Mouse (Mus musculus) neural tube, embryonic 14.5 days (tissue): ENCODE results near the gene Ap2b1. TPM values are rescaled to one million over a fixed set of nuclear protein-coding genes. Genes with fewer than 3 reads are reported as not detected.

Experiments used
- ATAC-seq: fragments of 200-750 bp; cut with Nextera tagmentation; 2 replicates; pipeline ENCODE4 v1.8.0; 2017; ENCODE audit warnings: low read depth, mild to moderate bottlenecking, moderate TSS enrichment, moderate library complexity
- H3K27ac ChIP-seq: fragments of 300-500 bp; sonication (generic); 2 replicates; pipeline ENCODE4 v1.5.1; 2014; ENCODE audit warnings: low read depth, mild to moderate bottlenecking, control low read depth, low read length, moderate library complexity, mixed read lengths
- H3K27me3 ChIP-seq: fragments of 300-500 bp; sonication (generic); 2 replicates; pipeline ENCODE4 v1.6.1; 2014; ENCODE audit warnings: low read length; ENCODE audit not compliant: control insufficient read depth, insufficient read depth
- H3K36me3 ChIP-seq: fragments of 300-500 bp; sonication (generic); 2 replicates; pipeline ENCODE4 v1.6.1; 2014; ENCODE audit warnings: low read length, mixed read lengths; ENCODE audit not compliant: control insufficient read depth, insufficient read depth
- H3K4me1 ChIP-seq: fragments of 300-500 bp; sonication (generic); 2 replicates; pipeline ENCODE4 v1.6.1; 2014; ENCODE audit warnings: low read length; ENCODE audit not compliant: control insufficient read depth, insufficient read depth
- H3K4me2 ChIP-seq: fragments of 300-500 bp; sonication (generic); 2 replicates; pipeline ENCODE4 v1.6.1; 2014; ENCODE audit warnings: mild to moderate bottlenecking, low read depth, low read length, control low read depth
- H3K4me3 ChIP-seq: fragments of 300-500 bp; sonication (generic); 2 replicates; pipeline ENCODE4 v1.5.1; 2014; ENCODE audit warnings: low read depth, low read length, control low read depth, mixed read lengths
- H3K9ac ChIP-seq: fragments of 300-500 bp; sonication (generic); replicated peaks from 2 replicates; pipeline ENCODE4 v1.6.1; 2014; ENCODE audit warnings: low read depth, mild to moderate bottlenecking, control low read depth, low read length, mixed read lengths
- H3K9me3 ChIP-seq: fragments of 300-500 bp; sonication (generic); 2 replicates; pipeline ENCODE4 v1.6.1; 2016; ENCODE audit warnings: low read length; ENCODE audit not compliant: control insufficient read depth
- WGBS: fragments of 180-500 bp; shearing (Covaris S2); extraction: QIAGEN DNeasy Blood & Tissue Kit; methylation state at CpG from one replicate; pipeline ENCODE4 v1.1.7; 2014; 5-methylcytosine and 5-hydroxymethylcytosine counted together
- polyA plus RNA-seq: library from polyadenylated mRNA; unstranded; fragments of >200 nt; fragmentation: Nextera tagmentation; extraction: Ambion mirVana; gene quantifications from 2 replicates; pipeline ENCODE4 v1.2.1, GENCODE M21; 2014

The Ap2b1 gene
- polyA plus RNA-seq, 1 experiment from 2014 or later = 155 TPM

GRCm38 (mm10) chr11:83440081-83441064 is 141.5 kb downstream of the Ap2b1 start:
- Histone ChIP-seq H3K4me2 (peak overlapping the region; percentile 73), H3K9me3 (no peaks in the 10 kb centered on the region), H3K4me3 (peak overlapping the region; percentile 41), H3K4me1 (0 out of 2 replicates have a peak, but pooled peaks cover 2% of the 10 kb centered on the region), H3K27ac (no peak overlapping the region), H3K27me3 (peaks cover 28% of the 10 kb centered on the region), H3K9ac (peak overlapping the region; percentile 54), H3K36me3 (no peaks in the 10 kb centered on the region)
- under 1% methylated on average over 64 of the region's 75 CpGs for WGBS
- ATAC-seq = peak; percentile 95

- Histone ChIP-seq H3K27me3 (peaks cover 30% of the 10 kb centered on the region), H3K9me3 (no peaks in the 10 kb centered on the region), H3K4me2 (0 out of 2 replicates have a peak overlapping the region, but pooled peaks have one; percentile 4), H3K27ac (no peak overlapping the region), H3K4me1 (0 out of 2 replicates have a peak, but pooled peaks cover 2% of the 10 kb centered on the region), H3K36me3 (no peaks in the 10 kb centered on the region), H3K4me3 (no peak overlapping the region), H3K9ac (no peak overlapping the region)
- 43% methylated on average over 7 of the region's 7 CpGs for WGBS
- no peak for ATAC-seq
Observed at GRCm38 (mm10) chr11:83441235-83441634, 142.4 kb downstream of the Ap2b1 start.

GRCm38 (mm10) chr11:83442596-83443267 is 143.9 kb downstream of the Ap2b1 start:
- Histone ChIP-seq H3K4me1 (0 out of 2 replicates have a peak, but pooled peaks cover 2% of the 10 kb centered on the region), H3K9ac (0 out of 2 replicates have a peak overlapping the region, but pooled peaks have one; percentile 29), H3K27ac (no peak overlapping the region), H3K27me3 (peaks cover 30% of the 10 kb centered on the region), H3K9me3 (no peaks in the 10 kb centered on the region), H3K4me2 (peak overlapping the region; percentile 40; the same call in 1 of the 2 replicates), H3K36me3 (no peaks in the 10 kb centered on the region), H3K4me3 (0 out of 2 replicates have a peak overlapping the region, but pooled peaks have one; percentile 4)
- WGBS = 13% methylated on average over 29 of the region's 29 CpGs
- peak; percentile 39 for ATAC-seq

GRCm38 (mm10) chr11:83443824-83444223 is 145.0 kb downstream of the Ap2b1 start:
- Histone ChIP-seq H3K9ac (no peak overlapping the region), H3K4me3 (no peak overlapping the region), H3K36me3 (no peaks in the 10 kb centered on the region), H3K4me2 (no peak overlapping the region), H3K9me3 (no peaks in the 10 kb centered on the region), H3K27ac (no peak overlapping the region), H3K27me3 (peaks cover 30% of the 10 kb centered on the region), H3K4me1 (peaks cover 10% of the 10 kb centered on the region; the same call in 1 of the 2 replicates)
- WGBS = 7% methylated on average over 7 of the region's 7 CpGs
- no peak for ATAC-seq

GRCm38 (mm10) chr11:83445001-83445400 is 146.2 kb downstream of the Ap2b1 start:
- H3K4me2 ChIP-seq = peak overlapping the region; percentile 26; the same call in 1 of the 2 replicates
- no peak overlapping the region for H3K9ac ChIP-seq
- WGBS = 30% methylated on average over 19 of the region's 19 CpGs
- H3K36me3 ChIP-seq = no peaks in the 10 kb centered on the region
- no peaks in the 10 kb centered on the region for H3K9me3 ChIP-seq
- peaks cover 30% of the 10 kb centered on the region for H3K27me3 ChIP-seq
- peak overlapping the region; percentile 16; the same call in 1 of the 2 replicates for H3K4me3 ChIP-seq
- no peak overlapping the region for H3K27ac ChIP-seq
- H3K4me1 ChIP-seq = peaks cover 10% of the 10 kb centered on the region; the same call in 1 of the 2 replicates
- ATAC-seq = no peak

GRCm38 (mm10) chr11:83447612-83448011 is 148.8 kb downstream of the Ap2b1 start:
- Histone ChIP-seq H3K9ac (no peak overlapping the region), H3K4me3 (no peak overlapping the region), H3K27ac (no peak overlapping the region), H3K27me3 (peaks cover 17% of the 10 kb centered on the region), H3K36me3 (no peaks in the 10 kb centered on the region), H3K9me3 (no peaks in the 10 kb centered on the region), H3K4me2 (no peak overlapping the region), H3K4me1 (peaks cover 9% of the 10 kb centered on the region; the same call in 1 of the 2 replicates)
- 74% methylated on average over 10 of the region's 10 CpGs for WGBS
- no peak for ATAC-seq

GRCm38 (mm10) chr11:83448021-83448926 is 149.4 kb downstream of the Ap2b1 start:
- H3K36me3 ChIP-seq = no peaks in the 10 kb centered on the region
- no peaks in the 10 kb centered on the region for H3K9me3 ChIP-seq
- H3K27ac ChIP-seq = no peak overlapping the region

GRCm38 (mm10) chr11:83448927-83449236 is 150.1 kb downstream of the Ap2b1 start:
- Histone ChIP-seq H3K4me1 (peaks cover 8% of the 10 kb centered on the region; the same call in 1 of the 2 replicates), H3K27me3 (peaks cover 13% of the 10 kb centered on the region), H3K9ac (no peak overlapping the region), H3K27ac (no peak overlapping the region), H3K4me2 (no peak overlapping the region), H3K4me3 (no peak overlapping the region), H3K36me3 (no peaks in the 10 kb centered on the region), H3K9me3 (no peaks in the 10 kb centered on the region)
- no peak for ATAC-seq

More at GRCm38 (mm10) chr11:83448021-83448926, 149.4 kb downstream of the Ap2b1 start:
- WGBS = 48% methylated on average over 16 of the region's 16 CpGs
- Histone ChIP-seq H3K9ac (no peak overlapping the region), H3K27me3 (peaks cover 15% of the 10 kb centered on the region), H3K4me2 (no peak overlapping the region), H3K4me3 (no peak overlapping the region), H3K4me1 (peaks cover 8% of the 10 kb centered on the region; the same call in 1 of the 2 replicates)
- ATAC-seq = no peak
